Comparison of ENCODE assay signal across 18 mouse cellular contexts in the genomic region with DNA sequence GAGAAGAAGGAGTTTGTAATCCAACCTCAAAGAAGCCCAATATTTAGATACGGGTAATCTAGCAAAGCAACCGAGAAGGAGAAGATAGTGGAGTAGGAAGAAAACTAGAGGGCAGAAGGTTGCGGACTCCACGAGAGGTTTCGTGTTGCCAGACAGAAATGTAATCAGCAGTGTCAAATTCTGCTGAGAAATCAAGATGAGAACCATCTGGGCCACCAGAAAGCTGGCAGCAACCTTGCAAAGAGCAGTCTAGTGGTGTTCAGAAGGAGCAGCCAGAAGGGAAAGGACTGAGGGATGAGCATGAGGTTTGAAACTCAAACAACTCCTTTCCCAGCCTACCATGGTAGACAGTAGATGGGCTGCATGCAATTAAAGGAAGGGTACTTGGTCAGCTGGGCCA.
"Had no signal": no experiment of that assay in that cellular context is flagged by ENCODE, and none has a peak within 500 bp of the region (broad histone marks: within the 10 kb centered on the region; RNA-seq: fewer than 3 reads in every experiment).

No protein-coding gene starts in this region.

- ATAC-seq: liver, postnatal 0 days; midbrain, embryonic 13.5 days; midbrain, embryonic 16.5 days had no signal

- H3K9me3 ChIP-seq: kidney, embryonic 15.5 days; limb, embryonic 12.5 days; limb, embryonic 15.5 days; midbrain, embryonic 10.5 days; midbrain, embryonic 13.5 days; neural tube, embryonic 13.5 days had no signal

- H3K9ac ChIP-seq: kidney, embryonic 15.5 days; limb, embryonic 12.5 days; limb, embryonic 15.5 days; liver, embryonic 14.5 days; liver, postnatal 0 days; midbrain, embryonic 13.5 days; neural tube, embryonic 13.5 days had no signal

- H3K27me3 ChIP-seq: kidney, embryonic 15.5 days; limb, embryonic 12.5 days; limb, embryonic 15.5 days; megakaryocyte, embryonic 14.5 days; midbrain, embryonic 13.5 days; neural tube, embryonic 13.5 days had no signal

- H3K36me3 ChIP-seq: kidney, embryonic 15.5 days; limb, embryonic 12.5 days; limb, embryonic 15.5 days; midbrain, embryonic 10.5 days; midbrain, embryonic 13.5 days; neural tube, embryonic 13.5 days had no signal

- H3K4me2 ChIP-seq: kidney, embryonic 15.5 days; limb, embryonic 12.5 days; limb, embryonic 15.5 days; liver, embryonic 11.5 days; midbrain, embryonic 13.5 days; neural tube, embryonic 13.5 days had no signal

- DNase-seq: kidney, adult 2 months; kidney, postnatal 10 days; kidney, postnatal 36 days; left cerebral cortex, postnatal 4 days; liver, postnatal 0 days; thymus, adult 18-20 months; thymus, postnatal 36 days had no signal

- H3K27ac ChIP-seq: kidney, embryonic 15.5 days; limb, embryonic 12.5 days; limb, embryonic 15.5 days; liver, embryonic 14.5 days; midbrain, embryonic 10.5 days; midbrain, embryonic 13.5 days; neural tube, embryonic 13.5 days had no signal

- H3K4me1 ChIP-seq: kidney, embryonic 15.5 days; limb, embryonic 12.5 days; limb, embryonic 15.5 days; megakaryocyte, embryonic 14.5 days; midbrain, embryonic 10.5 days; midbrain, embryonic 13.5 days; neural tube, embryonic 13.5 days had no signal

- H3K4me3 ChIP-seq: kidney, embryonic 15.5 days; limb, embryonic 12.5 days; limb, embryonic 15.5 days; megakaryocyte, embryonic 14.5 days; midbrain, embryonic 10.5 days; midbrain, embryonic 13.5 days; myocyte; neural tube, embryonic 13.5 days had no signal
